Mouse (Mus musculus) lung, postnatal 0 days (tissue): ENCODE results near the gene Inhbc. TPM values are rescaled to one million over a fixed set of nuclear protein-coding genes. Genes with fewer than 3 reads are reported as not detected.

Source experiments
- ATAC-seq: fragments of 200-750 bp; cut with Nextera tagmentation; 2 replicates; pipeline ENCODE4 v1.8.0; 2017; ENCODE audit warnings: moderate library complexity
- DNase-seq: peaks from one replicate; pipeline ENCODE4 v3.0.0-alpha.2; 2016; ENCODE audit warnings: low spot score
- H3K27ac ChIP-seq: fragments of 300-500 bp; sonication (generic); 2 replicates; pipeline ENCODE4 v1.5.1; 2014; ENCODE audit warnings: antibody characterized with exemption, mild to moderate bottlenecking, low read length, mixed read lengths
- H3K27me3 ChIP-seq: fragments of 300-500 bp; sonication (generic); replicated peaks from 2 replicates; pipeline ENCODE4 v1.6.1; 2014; ENCODE audit warnings: low read length, mixed read lengths; ENCODE audit not compliant: insufficient read depth
- H3K36me3 ChIP-seq: fragments of 300-500 bp; sonication (generic); 2 replicates; pipeline ENCODE4 v1.6.1; 2014; ENCODE audit warnings: low read length, mixed read lengths; ENCODE audit not compliant: insufficient read depth
- H3K4me1 ChIP-seq: fragments of 300-500 bp; sonication (generic); 2 replicates; pipeline ENCODE4 v1.6.1; 2014; ENCODE audit warnings: antibody characterized with exemption, low read depth, low read length, mixed read lengths; ENCODE audit not compliant: insufficient read depth
- H3K4me2 ChIP-seq: fragments of 300-500 bp; sonication (generic); replicated peaks from 2 replicates; pipeline ENCODE4 v1.6.1; 2014; ENCODE audit warnings: low read depth, mild to moderate bottlenecking, low read length, moderate library complexity, mixed read lengths
- H3K4me3 ChIP-seq: fragments of 300-500 bp; sonication (generic); 2 replicates; pipeline ENCODE4 v1.5.1; 2014; ENCODE audit warnings: low read depth, low read length
- H3K9ac ChIP-seq: fragments of 300-500 bp; sonication (generic); replicated peaks from 2 replicates; pipeline ENCODE4 v1.6.1; 2014; ENCODE audit warnings: low read depth, mild to moderate bottlenecking
- H3K9me3 ChIP-seq: fragments of 300-500 bp; sonication (generic); 2 replicates; pipeline ENCODE4 v1.6.1; 2016; ENCODE audit warnings: low read length, mixed read lengths
- CTCF ChIP-seq: IDR thresholded peaks from 2 replicates; pipeline ENCODE4 v1.5.1; 2016; ENCODE audit warnings: antibody characterized with exemption, mild to moderate bottlenecking
- EP300 ChIP-seq: IDR thresholded peaks from 2 replicates; pipeline ENCODE4 v1.6.1; 2016; ENCODE audit warnings: antibody characterized with exemption, mild to moderate bottlenecking, control low read depth
- WGBS: fragments of 180-500 bp; shearing (Covaris S2); extraction: QIAGEN DNeasy Blood & Tissue Kit; methylation state at CpG from one replicate; pipeline ENCODE4 v1.1.7; 2014; 5-methylcytosine and 5-hydroxymethylcytosine counted together
- polyA plus RNA-seq: library from polyadenylated mRNA; unstranded; fragments of >200 nt; fragmentation: Nextera tagmentation; extraction: Ambion mirVana; gene quantifications from 2 replicates; pipeline ENCODE4 v1.2.1, GENCODE M21; 2015

Gene Inhbc
- polyA plus RNA-seq, 1 experiment from 2014 or later, result not detected

GRCm38 (mm10) chr10:127404701-127405100 lies 34.5 kb upstream of the Inhbc start:
- no peak overlapping the region for H3K9ac ChIP-seq

GRCm38 (mm10) chr10:127391774-127392173 lies 21.5 kb upstream of the Inhbc start:
- WGBS, result 80% methylated on average over 6 of the region's 6 CpGs
- no peak overlapping the region for H3K9ac ChIP-seq
- H3K27me3 ChIP-seq, result no peaks in the 10 kb centered on the region
- TF ChIP-seq CTCF (no peak), EP300 (no peak)
- no peaks in the 10 kb centered on the region for H3K36me3 ChIP-seq
- H3K27ac ChIP-seq, result no peak overlapping the region
- H3K4me2 ChIP-seq, result no peak overlapping the region
- DNase-seq, result no peak
- ATAC-seq, result no peak
- H3K4me3 ChIP-seq, result no peak overlapping the region
- H3K9me3 ChIP-seq, result no peaks in the 10 kb centered on the region
- H3K4me1 ChIP-seq, result no peaks in the 10 kb centered on the region

More at GRCm38 (mm10) chr10:127404701-127405100, 34.5 kb upstream of the Inhbc start:
- Histone ChIP-seq H3K27me3 (no peaks in the 10 kb centered on the region), H3K4me3 (no peak overlapping the region), H3K36me3 (peaks cover 7% of the 10 kb centered on the region), H3K4me2 (no peak overlapping the region), H3K9me3 (no peaks in the 10 kb centered on the region), H3K4me1 (no peaks in the 10 kb centered on the region), H3K27ac (no peak overlapping the region)
- ATAC-seq, result no peak
- DNase-seq, result no peak
- TF ChIP-seq EP300 (no peak), CTCF (no peak)
- 93% methylated on average over 3 of the region's 3 CpGs for WGBS

GRCm38 (mm10) chr10:127381743-127382134 lies 11.5 kb upstream of the Inhbc start:
- peak overlapping the region; percentile 66; the same call in 1 of the 2 replicates for H3K4me3 ChIP-seq
- no peaks in the 10 kb centered on the region for H3K4me1 ChIP-seq
- no peak for TF ChIP-seq EP300
- no peak for TF ChIP-seq CTCF
- H3K9ac ChIP-seq, result no peak overlapping the region
- WGBS, result 54% methylated on average over 2 of the region's 2 CpGs
- peak overlapping the region; percentile 72 for H3K4me2 ChIP-seq
- no peaks in the 10 kb centered on the region for H3K9me3 ChIP-seq
- H3K27ac ChIP-seq, result peak overlapping the region; percentile 97
- no peaks in the 10 kb centered on the region for H3K36me3 ChIP-seq
- DNase-seq (no peak), ATAC-seq (no peak)
- H3K27me3 ChIP-seq, result no peaks in the 10 kb centered on the region

- Histone ChIP-seq H3K4me3 (peak overlapping the region; percentile 66), H3K27ac (peak overlapping the region; percentile 97), H3K4me2 (peak overlapping the region; percentile 72), H3K4me1 (no peaks in the 10 kb centered on the region), H3K9me3 (no peaks in the 10 kb centered on the region), H3K9ac (peak overlapping the region; percentile 90), H3K36me3 (no peaks in the 10 kb centered on the region), H3K27me3 (no peaks in the 10 kb centered on the region)
- ATAC-seq (peak; percentile 82), DNase-seq (peak; percentile 78)
- TF ChIP-seq CTCF (peak; percentile 47), EP300 (no peak)
- WGBS, result under 1% methylated on average over 13 of the region's 79 CpGs
Observed at GRCm38 (mm10) chr10:127380767-127381742, 10.8 kb upstream of the Inhbc start.

GRCm38 (mm10) chr10:127380251-127380691 lies 10.0 kb upstream of the Inhbc start, which contains the start of gene R3hdm2:
TSS of gene R3hdm2 (plus strand) at chr10:127380327.
- Histone ChIP-seq H3K9ac (peak within 1 kb of the TSS; percentile 90), H3K36me3 (no peaks in the 10 kb centered on the region), H3K4me3 (peak within 1 kb of the TSS; percentile 66), H3K27me3 (no peaks in the 10 kb centered on the region), H3K9me3 (no peaks in the 10 kb centered on the region), H3K4me1 (no peaks in the 10 kb centered on the region), H3K27ac (peak within 1 kb of the TSS; percentile 97), H3K4me2 (peak within 1 kb of the TSS; percentile 72)
- peak; percentile 98 for ATAC-seq
- WGBS, result 0% methylated on average over 36 of the region's 53 CpGs
- TF ChIP-seq EP300 (no peak), CTCF (no peak)
- peak; percentile 97 for DNase-seq

- WGBS, result 83% methylated on average over 8 of the region's 8 CpGs
- ATAC-seq (no peak), DNase-seq (no peak)
- Histone ChIP-seq H3K4me2 (peak overlapping the region; percentile 72), H3K4me1 (no peaks in the 10 kb centered on the region), H3K36me3 (no peaks in the 10 kb centered on the region), H3K27ac (peak overlapping the region; percentile 97; the same call in 1 of the 2 replicates), H3K9me3 (no peaks in the 10 kb centered on the region), H3K4me3 (peak overlapping the region; percentile 66), H3K27me3 (no peaks in the 10 kb centered on the region), H3K9ac (peak overlapping the region; percentile 90)
- TF ChIP-seq CTCF (no peak), EP300 (no peak)
Observed at GRCm38 (mm10) chr10:127379654-127380053, 9.4 kb upstream of the Inhbc start.
